Mouse (Mus musculus) heart, postnatal 0 days (tissue): ENCODE measurements around the gene Ap3d1. TPM values are rescaled to one million over a fixed set of nuclear protein-coding genes. Genes with fewer than 3 reads are reported as not detected.

Experiments
- ATAC-seq: fragments of 200-750 bp; cut with Nextera tagmentation; 2 replicates; pipeline ENCODE4 v1.8.0; 2017; ENCODE audit warnings: low read depth, moderate number of reproducible peaks, moderate library complexity; ENCODE audit not compliant: insufficient read depth
- DNase-seq: peaks from one replicate; pipeline ENCODE4 v3.0.0-alpha.2; 2016; ENCODE audit warnings: low spot score
- H3K27ac ChIP-seq: fragments of 300-500 bp; sonication (generic); 2 replicates; pipeline ENCODE4 v1.5.1; 2014; ENCODE audit warnings: low read depth, mild to moderate bottlenecking
- H3K27me3 ChIP-seq: fragments of 300-500 bp; sonication (generic); 2 replicates; pipeline ENCODE4 v1.6.1; 2014; ENCODE audit warnings: low read length, mixed read lengths; ENCODE audit not compliant: control insufficient read depth, insufficient read depth
- H3K36me3 ChIP-seq: fragments of 300-500 bp; sonication (generic); replicated peaks from 2 replicates; pipeline ENCODE4 v1.6.1; 2014; ENCODE audit warnings: low read length, mixed read lengths; ENCODE audit not compliant: control insufficient read depth, insufficient read depth
- H3K4me1 ChIP-seq: fragments of 300-500 bp; sonication (generic); 2 replicates; pipeline ENCODE4 v1.6.1; 2014; ENCODE audit warnings: antibody characterized with exemption; ENCODE audit not compliant: control insufficient read depth, insufficient read depth
- H3K4me2 ChIP-seq: fragments of 300-500 bp; sonication (generic); 2 replicates; pipeline ENCODE4 v1.6.1; 2014; ENCODE audit warnings: low read depth, mild to moderate bottlenecking, low read length, moderate library complexity
- H3K4me3 ChIP-seq: fragments of 300-500 bp; sonication (generic); 2 replicates; pipeline ENCODE4 v1.5.1; 2014; ENCODE audit warnings: low read depth, low read length
- H3K9ac ChIP-seq: fragments of 300-500 bp; sonication (generic); replicated peaks from 2 replicates; pipeline ENCODE4 v1.6.1; 2014; ENCODE audit warnings: low read depth, low read length, mixed read lengths
- H3K9me3 ChIP-seq: fragments of 300-500 bp; sonication (generic); replicated peaks from 2 replicates; pipeline ENCODE4 v1.6.1; 2016; ENCODE audit warnings: low read length; ENCODE audit not compliant: control insufficient read depth
- CTCF ChIP-seq: IDR thresholded peaks from 2 replicates; pipeline ENCODE4 v1.5.1; 2016; ENCODE audit warnings: antibody characterized with exemption, control low read depth, low read depth
- EP300 ChIP-seq: IDR thresholded peaks from 2 replicates; pipeline ENCODE4 v1.6.1; 2016; ENCODE audit warnings: antibody characterized with exemption, low read depth
- WGBS: fragments of 180-500 bp; shearing (Covaris S2); extraction: QIAGEN DNeasy Blood & Tissue Kit; methylation state at CpG from one replicate; pipeline ENCODE4 v1.1.7; 2014; 5-methylcytosine and 5-hydroxymethylcytosine counted together
- polyA plus RNA-seq: library from polyadenylated mRNA; unstranded; fragments of >200 nt; fragmentation: Nextera tagmentation; extraction: Ambion mirVana; gene quantifications from 2 replicates; pipeline ENCODE4 v1.2.1, GENCODE M21; 2015
- total RNA-seq: library from RNA; depleted of rRNA; stranded (reverse); fragments of >200 nt; gene quantifications from 2 replicates; pipeline ENCODE4 v1.2.3, GENCODE M21; 2014; ENCODE audit warnings: low replicate concordance

Gene Ap3d1
- total and polyA plus RNA-seq, 2 experiments from 2014 or later, result 31.6 to 77.9 TPM

GRCm38 (mm10) chr10:80741634-80742179 is 357 bp downstream of the Ap3d1 start:
- Histone ChIP-seq H3K9me3 (no peaks in the 10 kb centered on the region), H3K27me3 (no peaks in the 10 kb centered on the region), H3K4me1 (peaks cover 20% of the 10 kb centered on the region), H3K27ac (peak overlapping the region; percentile 80), H3K9ac (peak overlapping the region; percentile 96), H3K4me2 (peak overlapping the region; percentile 95), H3K4me3 (peak overlapping the region; percentile 98), H3K36me3 (no peaks in the 10 kb centered on the region; the same call in 1 of the 2 replicates)
- ATAC-seq, result peak; percentile 25
- DNase-seq, result no peak
- TF ChIP-seq CTCF (no peak), EP300 (no peak)
- WGBS, result under 1% methylated on average over 46 of the region's 46 CpGs

GRCm38 (mm10) chr10:80741146-80741545 is 918 bp downstream of the Ap3d1 start:
- 7% methylated on average over 5 of the region's 5 CpGs for WGBS
- TF ChIP-seq EP300, result no peak
- TF ChIP-seq CTCF, result no peak
- DNase-seq, result no peak

GRCm38 (mm10) chr10:80738657-80739056 is 3.4 kb downstream of the Ap3d1 start:
- Histone ChIP-seq H3K9me3 (no peaks in the 10 kb centered on the region), H3K4me3 (no peak overlapping the region), H3K36me3 (peaks cover 7% of the 10 kb centered on the region; the same call in 1 of the 2 replicates), H3K4me2 (no peak overlapping the region), H3K9ac (no peak overlapping the region), H3K27ac (no peak overlapping the region), H3K27me3 (no peaks in the 10 kb centered on the region), H3K4me1 (peaks cover 26% of the 10 kb centered on the region)
- no peak for TF ChIP-seq EP300
- peak; percentile 24 for TF ChIP-seq CTCF
- no peak for ATAC-seq
- DNase-seq, result no peak
- WGBS, result 67% methylated on average over 1 of the region's 1 CpGs

More at GRCm38 (mm10) chr10:80741146-80741545, 918 bp downstream of the Ap3d1 start:
- Histone ChIP-seq H3K9ac (peak overlapping the region; percentile 96), H3K36me3 (no peaks in the 10 kb centered on the region; the same call in 1 of the 2 replicates), H3K9me3 (no peaks in the 10 kb centered on the region), H3K4me1 (peaks cover 26% of the 10 kb centered on the region), H3K4me2 (peak overlapping the region; percentile 95), H3K4me3 (peak overlapping the region; percentile 98), H3K27me3 (no peaks in the 10 kb centered on the region), H3K27ac (peak overlapping the region; percentile 80)
- no peak for ATAC-seq

GRCm38 (mm10) chr10:80736731-80737130 is 5.3 kb downstream of the Ap3d1 start:
- Histone ChIP-seq H3K9me3 (no peaks in the 10 kb centered on the region), H3K9ac (no peak overlapping the region; the same call in 1 of the 2 replicates), H3K4me1 (peaks cover 21% of the 10 kb centered on the region), H3K4me3 (no peak overlapping the region), H3K36me3 (peaks cover 17% of the 10 kb centered on the region), H3K4me2 (no peak overlapping the region), H3K27ac (0 out of 2 replicates have a peak overlapping the region, but pooled peaks have one; percentile 25), H3K27me3 (no peaks in the 10 kb centered on the region)
- DNase-seq (no peak), ATAC-seq (no peak)
- WGBS, result 29% methylated on average over 5 of the region's 5 CpGs
- TF ChIP-seq EP300 (no peak), CTCF (no peak)

GRCm38 (mm10) chr10:80732611-80733101 is 9.4 kb downstream of the Ap3d1 start:
- Histone ChIP-seq H3K27ac (no peak overlapping the region), H3K9me3 (no peaks in the 10 kb centered on the region), H3K4me1 (peaks cover 10% of the 10 kb centered on the region; the same call in 1 of the 2 replicates), H3K9ac (no peak overlapping the region), H3K4me3 (no peak overlapping the region), H3K27me3 (no peaks in the 10 kb centered on the region), H3K36me3 (peaks cover 55% of the 10 kb centered on the region), H3K4me2 (no peak overlapping the region)
- WGBS, result 77% methylated on average over 6 of the region's 6 CpGs
- TF ChIP-seq EP300 (no peak), CTCF (no peak)
- ATAC-seq (no peak), DNase-seq (no peak)
